Mouse (Mus musculus) heart, adult 2 months (tissue): Measurements from ENCODE around the gene Slc39a11. TPM values are rescaled to one million over a fixed set of nuclear protein-coding genes. Genes with fewer than 3 reads are reported as not detected.

Experiments
- DNase-seq, 2 experiments: peaks; one replicate each; pipeline ENCODE4 v3.0.0; 2021
- H3K27ac ChIP-seq: fragments of 200-600 bp; 2 replicates; pipeline ENCODE4 v1.8.1; 2022
- H3K27me3 ChIP-seq: fragments of 200-500 bp; 2 replicates; pipeline ENCODE4 v1.6.1; 2012; ENCODE audit warnings: mild to moderate bottlenecking, low read length, inconsistent platforms, mixed read lengths; ENCODE audit not compliant: control insufficient read depth, insufficient read depth
- H3K36me3 ChIP-seq: fragments of 200-500 bp; 2 replicates; pipeline ENCODE4 v1.6.1; 2012; ENCODE audit warnings: low read length, inconsistent platforms; ENCODE audit not compliant: control insufficient read depth, insufficient read depth
- H3K4me1 ChIP-seq: fragments of 200-500 bp; 2 replicates; pipeline ENCODE4 v1.6.1; 2011; ENCODE audit warnings: low read length; ENCODE audit not compliant: control insufficient read depth, insufficient read depth
- H3K4me3 ChIP-seq: fragments of 200-600 bp; 2 replicates; pipeline ENCODE4 v1.8.1; 2022
- H3K79me2 ChIP-seq: fragments of 200-500 bp; replicated peaks from 2 replicates; pipeline ENCODE4 v1.6.1; 2012; ENCODE audit warnings: mild to moderate bottlenecking, inconsistent platforms, low read length, moderate library complexity, mixed read lengths; ENCODE audit not compliant: control insufficient read depth, insufficient read depth
- H3K9ac ChIP-seq: fragments of 200-500 bp; 2 replicates; pipeline ENCODE4 v1.6.1; 2012; ENCODE audit warnings: low read depth, mild to moderate bottlenecking, control low read depth, inconsistent platforms, low read length, mixed read lengths
- CTCF ChIP-seq: fragments of 200-600 bp; IDR thresholded peaks from 2 replicates; pipeline ENCODE4 v1.8.1; 2022; ENCODE audit warnings: antibody characterized with exemption, mild to moderate bottlenecking, moderate library complexity
- EP300 ChIP-seq: fragments of 200-500 bp; IDR thresholded peaks from 2 replicates; pipeline ENCODE4 v1.6.1; 2011; ENCODE audit warnings: low read depth, low read length, control low read depth; ENCODE audit not compliant: insufficient read depth
- POLR2A ChIP-seq: fragments of 200-500 bp; IDR thresholded peaks from 2 replicates; pipeline ENCODE4 v1.6.1; 2011; ENCODE audit warnings: mild to moderate bottlenecking, low read depth, low read length, control low read depth; ENCODE audit not compliant: insufficient read depth
- WGBS: fragments of 180-500 bp; shearing (Covaris S2); methylation state at CpG from one replicate; pipeline ENCODE4 v1.1.7; 2018; 5-methylcytosine and 5-hydroxymethylcytosine counted together
- intact Hi-C: fragments of 180-260 bp; cut with DNase I; formaldehyde crosslinking; loops from one replicate; pipeline ENCODE4 v1.15.1; 2025
- polyA plus RNA-seq: library from polyadenylated mRNA; depleted of rRNA; stranded (reverse); fragments of >200 nt; gene quantifications from 2 replicates; pipeline ENCODE4 v1.2.3, GENCODE M21; 2012
- total RNA-seq, 2 experiments: library from RNA; stranded (reverse); gene quantifications; 2 replicates each; pipeline ENCODE4 v1.2.3; 2021

Gene Slc39a11
- total and polyA plus RNA-seq, 3 experiments: 2.6 to 5.6 (median 2.7) TPM

DNA sequence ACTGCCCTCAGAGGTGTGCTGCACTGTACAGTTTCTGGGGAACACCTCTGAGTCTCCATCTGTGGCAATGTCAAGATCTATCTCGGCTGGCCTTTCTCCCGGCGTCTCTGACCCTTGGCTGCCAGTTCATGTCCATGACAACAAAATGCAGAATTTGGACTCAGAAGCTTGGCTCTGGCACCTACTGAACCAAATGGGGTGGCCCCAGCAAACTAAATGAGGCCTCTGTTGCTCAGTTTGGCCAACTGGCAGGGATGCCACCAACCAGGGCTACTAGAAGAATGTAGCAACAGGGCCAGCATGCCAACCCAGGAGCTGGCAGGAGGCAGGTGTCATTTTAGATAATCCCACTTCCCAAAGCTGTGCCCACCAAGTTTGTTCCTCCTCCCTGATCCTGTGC is 121.5 kb downstream of the Slc39a11 start:
- 92% methylated on average over 3 of the region's 3 CpGs for WGBS
- Histone ChIP-seq H3K9ac (no peak overlapping the region), H3K36me3 (no peaks in the 10 kb centered on the region), H3K27ac (no peak overlapping the region), H3K4me3 (no peak overlapping the region), H3K27me3 (no peaks in the 10 kb centered on the region), H3K4me1 (no peaks in the 10 kb centered on the region), H3K79me2 (no peaks in the 10 kb centered on the region)
- DNase-seq: no peak
- intact Hi-C loops: no loop called here
- TF ChIP-seq CTCF: no peak
- no peak for TF ChIP-seq POLR2A
- no peak for TF ChIP-seq EP300

- no peak overlapping the region for H3K9ac ChIP-seq
- no peak overlapping the region for H3K27ac ChIP-seq
- intact Hi-C loops: no loop called here
- TF ChIP-seq CTCF (no peak), EP300 (no peak), POLR2A (no peak)
- H3K27me3 ChIP-seq: no peaks in the 10 kb centered on the region
- DNase-seq: no peak
- H3K79me2 ChIP-seq: no peaks in the 10 kb centered on the region
- H3K4me3 ChIP-seq: no peak overlapping the region
- 91% methylated on average over 18 of the region's 18 CpGs for WGBS
- no peaks in the 10 kb centered on the region for H3K36me3 ChIP-seq
- no peaks in the 10 kb centered on the region for H3K4me1 ChIP-seq
Observed at GRCm38 (mm10) chr11:113525731-113526130, 124.1 kb downstream of the Slc39a11 start.

GRCm38 (mm10) chr11:113522726-113523125 is 127.2 kb downstream of the Slc39a11 start:
- intact Hi-C loops: no loop called here
- Histone ChIP-seq H3K36me3 (no peaks in the 10 kb centered on the region), H3K9ac (no peak overlapping the region), H3K79me2 (no peaks in the 10 kb centered on the region), H3K4me1 (no peaks in the 10 kb centered on the region), H3K27ac (no peak overlapping the region), H3K4me3 (no peak overlapping the region), H3K27me3 (no peaks in the 10 kb centered on the region)
- TF ChIP-seq CTCF: no peak
- TF ChIP-seq POLR2A: no peak
- TF ChIP-seq EP300: no peak
- WGBS: 81% methylated on average over 4 of the region's 4 CpGs
- no peak for DNase-seq

- no peak overlapping the region for H3K4me3 ChIP-seq
- H3K27me3 ChIP-seq: no peaks in the 10 kb centered on the region
- H3K4me1 ChIP-seq: no peaks in the 10 kb centered on the region
- no peak overlapping the region for H3K9ac ChIP-seq
- H3K27ac ChIP-seq: no peak overlapping the region
- DNase-seq: no peak
- 87% methylated on average over 20 of the region's 20 CpGs for WGBS
- intact Hi-C loops: no loop called here
- no peaks in the 10 kb centered on the region for H3K36me3 ChIP-seq
- TF ChIP-seq CTCF: no peak
- no peak for TF ChIP-seq POLR2A
- TF ChIP-seq EP300: no peak
- no peaks in the 10 kb centered on the region for H3K79me2 ChIP-seq
Observed at GRCm38 (mm10) chr11:113521469-113522190, 128.2 kb downstream of the Slc39a11 start.

GRCm38 (mm10) chr11:113520851-113521461 is 128.9 kb downstream of the Slc39a11 start:
- Histone ChIP-seq H3K4me3 (no peak overlapping the region), H3K9ac (no peak overlapping the region), H3K79me2 (no peaks in the 10 kb centered on the region), H3K36me3 (no peaks in the 10 kb centered on the region), H3K27me3 (no peaks in the 10 kb centered on the region), H3K27ac (no peak overlapping the region), H3K4me1 (no peaks in the 10 kb centered on the region)
- intact Hi-C loops: no loop called here
- WGBS: 88% methylated on average over 17 of the region's 17 CpGs
- DNase-seq: no peak
- TF ChIP-seq POLR2A: no peak
- TF ChIP-seq CTCF: no peak
- no peak for TF ChIP-seq EP300

DNA sequence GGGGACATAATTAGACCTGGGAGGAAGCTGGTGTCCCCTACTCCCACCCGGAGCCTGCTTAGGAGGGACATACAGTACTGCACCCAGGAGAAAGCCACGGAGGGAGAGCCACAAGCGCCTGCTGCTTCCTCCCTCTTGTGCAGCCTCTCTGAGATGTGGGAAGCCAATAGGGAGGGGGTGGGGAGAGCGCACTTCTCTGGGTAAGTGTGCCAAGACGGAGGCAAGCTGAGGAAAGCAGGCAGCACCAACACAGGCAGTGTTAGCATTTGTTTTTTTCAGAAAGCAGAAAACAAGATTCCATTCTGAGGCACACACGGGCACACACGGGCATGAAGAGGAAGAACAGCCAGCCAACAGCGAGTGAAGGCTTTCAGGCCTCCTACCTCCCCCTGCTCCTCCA is 129.5 kb downstream of the Slc39a11 start:
- DNase-seq: no peak
- Histone ChIP-seq H3K27me3 (no peaks in the 10 kb centered on the region), H3K36me3 (no peaks in the 10 kb centered on the region), H3K4me3 (no peak overlapping the region), H3K9ac (no peak overlapping the region), H3K4me1 (no peaks in the 10 kb centered on the region), H3K79me2 (no peaks in the 10 kb centered on the region), H3K27ac (no peak overlapping the region)
- no peak for TF ChIP-seq CTCF
- WGBS: 76% methylated on average over 8 of the region's 8 CpGs
- intact Hi-C loops: no loop called here
